Mouse (Mus musculus): ENCODE data around the gene Pde8a.

Pde8a gene

GRCm38 (mm10) chr7:81209979-81210685, 3.3 kb upstream of the Pde8a start:
- DNase-seq (ENCODE audit: low spot score in 2 of 2) = no peak

GRCm38 (mm10) chr7:81211760-81212159, 1.6 kb upstream of the Pde8a start:
- DNase-seq (ENCODE audit: low spot score in 2 of 2) = no peak

DNA sequence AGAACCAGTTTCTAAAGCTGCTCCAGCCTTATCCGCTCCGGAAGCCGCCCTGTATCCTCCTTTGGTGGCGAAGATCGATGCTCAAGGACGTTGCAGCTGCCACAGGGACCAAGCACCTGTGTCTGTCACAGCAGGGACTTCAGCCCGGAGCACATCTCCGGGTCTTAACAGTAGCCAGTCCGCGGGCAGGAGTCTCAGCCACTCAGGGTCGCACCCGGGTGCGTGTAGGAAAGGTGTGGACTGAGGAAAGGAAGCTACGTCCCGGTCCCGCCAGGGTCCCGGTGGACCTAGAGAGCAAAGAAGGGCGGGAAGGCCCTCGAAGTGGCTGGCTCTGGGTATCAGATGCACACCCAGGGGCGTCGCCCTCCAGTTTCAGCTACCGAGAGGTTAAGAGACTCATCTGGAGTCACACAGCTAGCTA, 1.1 kb upstream of the Pde8a start:
- peak in 1 of 2 experiments; percentile 5 for DNase-seq (ENCODE audit: low spot score in 2 of 2)

DNA sequence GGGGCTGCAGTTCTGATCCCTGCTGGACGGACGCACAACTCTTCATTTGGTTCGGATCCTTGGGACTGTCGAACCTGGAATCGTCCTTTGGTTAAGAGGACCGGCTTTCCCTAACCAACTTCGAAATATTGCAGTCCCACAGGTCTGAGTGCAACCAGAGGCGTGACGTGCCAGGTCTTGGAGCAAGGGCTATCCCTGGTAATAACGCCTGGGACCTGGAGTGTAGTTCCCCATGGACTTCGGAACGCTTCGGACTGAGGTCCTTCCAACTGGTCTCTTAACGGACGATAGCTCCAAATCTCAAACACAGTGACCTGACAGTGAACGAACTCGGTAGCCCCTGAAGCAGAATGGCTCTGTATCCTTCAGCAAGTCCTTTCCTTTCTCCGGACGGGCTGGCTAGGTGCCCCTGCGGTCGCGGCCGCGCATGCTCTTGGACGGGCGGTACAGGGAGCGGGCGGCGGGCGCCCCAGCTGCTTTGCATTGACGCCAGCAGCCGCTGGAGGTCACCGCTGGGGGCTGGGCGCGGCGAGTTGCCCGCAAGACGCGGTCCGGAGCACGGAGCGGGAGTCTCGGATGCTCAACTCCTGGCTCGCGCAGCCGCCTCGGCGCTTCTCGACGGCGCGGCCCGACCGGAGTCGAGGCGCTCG, 574 bp upstream of the Pde8a start:
- DNase-seq (ENCODE audit: low spot score in 2 of 2) = peak; percentile 68 to 83

DNA sequence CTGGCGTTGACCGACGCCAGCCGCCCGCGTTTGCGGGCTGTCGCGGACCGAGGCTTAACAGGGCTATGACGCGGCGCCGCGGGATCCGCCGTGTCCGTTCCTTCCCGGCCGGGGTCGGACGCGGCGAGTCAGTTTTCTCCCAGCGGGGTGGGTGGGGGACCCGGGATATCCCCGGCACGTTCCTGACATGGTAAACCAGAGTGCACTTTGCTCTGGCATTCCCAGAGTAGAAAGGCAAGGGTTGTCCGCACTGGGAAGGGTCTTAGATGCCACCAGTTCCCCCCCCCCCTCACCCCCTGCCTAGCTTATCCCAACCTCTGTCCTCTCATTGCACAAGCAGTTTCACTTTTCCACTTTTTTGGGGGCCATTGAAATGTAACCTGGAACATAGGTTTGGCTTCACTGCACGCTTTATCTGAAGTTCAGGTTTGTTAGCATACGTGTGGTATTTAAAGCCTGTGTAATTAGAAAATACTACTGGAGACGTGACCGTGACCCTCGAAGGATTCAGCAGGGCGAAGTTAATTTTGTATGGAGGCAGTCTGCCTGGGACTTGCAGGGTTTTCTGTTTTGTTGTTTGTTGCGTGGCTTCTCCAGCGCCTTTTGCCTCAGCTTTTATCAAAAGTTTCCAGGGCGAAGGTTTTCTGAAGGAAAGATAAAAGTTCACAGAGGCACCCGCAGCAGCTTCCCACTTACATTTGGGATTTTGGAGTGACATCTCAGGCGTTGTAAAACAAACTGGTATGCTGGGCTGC, 934 bp downstream of the Pde8a start:
- no peak for DNase-seq (ENCODE audit: low spot score in 2 of 2)

GRCm38 (mm10) chr7:81215950-81216349, 2.6 kb downstream of the Pde8a start:
- DNase-seq (ENCODE audit: low spot score in 2 of 2) = no peak

DNA sequence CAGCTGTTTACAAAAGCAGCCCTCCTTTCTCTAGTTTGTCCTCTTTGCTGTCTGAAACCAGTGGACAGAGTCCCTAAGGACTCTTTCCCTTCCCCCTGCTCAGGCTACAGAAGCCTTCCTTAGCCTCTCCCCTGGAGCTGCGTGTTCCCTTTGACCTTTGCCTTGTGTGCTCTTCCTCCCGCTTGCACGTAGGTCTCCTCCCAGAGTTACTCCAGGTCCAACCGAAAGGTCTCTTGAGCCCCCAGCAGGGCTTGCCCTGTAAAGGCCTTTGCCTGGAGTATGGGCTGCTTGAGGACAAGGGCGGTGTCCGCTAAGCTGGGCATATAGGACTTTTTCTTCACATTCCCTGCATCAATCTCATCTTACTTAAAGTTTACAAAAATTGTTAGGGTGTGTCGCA, 5.9 kb downstream of the Pde8a start:
- no peak for DNase-seq (ENCODE audit: low spot score in 2 of 2)

DNA sequence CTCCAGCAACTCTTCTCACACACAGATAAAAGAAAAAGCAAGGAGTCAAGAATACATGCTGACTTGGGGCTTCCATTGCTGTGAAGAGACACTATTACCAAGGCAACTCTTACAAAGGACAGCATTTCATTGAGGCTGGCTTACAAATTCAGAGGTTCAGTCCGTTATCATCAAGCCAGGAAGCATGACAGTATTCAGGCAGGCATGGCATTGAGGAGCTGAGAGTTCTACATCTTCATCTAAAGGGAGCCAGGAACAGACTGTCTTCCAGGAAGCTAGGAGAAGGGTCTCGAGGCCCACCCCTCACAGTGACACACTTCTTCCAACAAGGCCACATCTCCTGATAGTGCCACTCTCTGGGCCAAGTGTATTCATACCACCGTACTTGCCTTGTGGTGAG, 7.0 kb downstream of the Pde8a start:
- DNase-seq (ENCODE audit: low spot score in 2 of 2) = no peak

GRCm38 (mm10) chr7:81224260-81224659, 10.9 kb downstream of the Pde8a start:
- no peak for DNase-seq (ENCODE audit: low spot score in 2 of 2)

DNA sequence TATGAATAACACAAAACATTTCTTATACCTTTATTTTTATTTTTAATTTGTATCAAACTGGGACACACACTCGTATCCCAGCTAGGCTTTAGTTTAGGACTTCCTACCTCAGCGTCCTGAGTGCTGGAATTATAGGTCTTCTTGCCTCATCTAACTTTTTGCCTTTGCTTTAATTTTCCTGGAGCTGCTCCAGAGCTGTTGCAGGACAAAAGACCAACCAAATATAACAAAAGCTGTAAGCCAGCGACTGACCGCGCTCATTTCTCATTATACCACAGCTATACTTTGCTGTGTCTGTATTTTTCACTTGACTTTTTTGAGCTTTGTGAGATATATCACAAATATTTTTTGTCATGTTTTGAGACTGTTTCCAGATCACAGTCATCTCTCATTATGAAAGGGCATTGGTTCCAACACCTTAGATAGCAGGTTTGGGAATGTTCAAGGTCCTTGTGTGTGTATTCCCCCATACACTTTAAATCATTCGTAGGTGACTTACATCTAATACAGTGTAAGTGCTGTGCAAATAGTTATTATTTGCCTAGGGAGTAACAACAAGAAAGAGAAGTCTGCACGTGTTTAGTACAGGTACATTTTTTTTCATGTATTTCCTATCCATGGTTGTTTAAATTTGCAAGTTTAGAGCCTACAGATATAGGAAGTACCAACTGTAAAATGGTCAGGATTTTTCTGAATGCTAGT, 16.8 kb downstream of the Pde8a start:
- DNase-seq (ENCODE audit: low spot score in 2 of 2) = no peak

DNA sequence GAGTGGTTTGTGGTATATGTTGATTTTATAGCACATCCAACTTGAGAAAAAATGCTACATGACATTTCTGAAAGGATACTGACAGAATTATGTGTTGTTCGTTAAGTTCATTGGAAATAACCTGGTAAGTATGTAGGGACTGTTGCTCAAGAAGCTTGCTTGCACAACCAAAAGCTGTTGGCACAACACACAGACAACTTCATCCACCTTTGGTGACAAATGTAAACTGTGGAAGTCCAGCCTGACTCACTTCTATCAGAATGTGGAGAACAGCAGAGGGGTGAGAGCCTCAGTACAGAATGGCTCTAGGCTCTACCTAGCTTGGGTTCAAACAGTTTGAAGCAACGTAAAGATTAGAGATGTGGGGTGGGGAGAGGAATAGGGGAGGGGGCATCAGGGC, 19.3 kb downstream of the Pde8a start:
- no peak for DNase-seq (ENCODE audit: low spot score in 2 of 2)

DNA sequence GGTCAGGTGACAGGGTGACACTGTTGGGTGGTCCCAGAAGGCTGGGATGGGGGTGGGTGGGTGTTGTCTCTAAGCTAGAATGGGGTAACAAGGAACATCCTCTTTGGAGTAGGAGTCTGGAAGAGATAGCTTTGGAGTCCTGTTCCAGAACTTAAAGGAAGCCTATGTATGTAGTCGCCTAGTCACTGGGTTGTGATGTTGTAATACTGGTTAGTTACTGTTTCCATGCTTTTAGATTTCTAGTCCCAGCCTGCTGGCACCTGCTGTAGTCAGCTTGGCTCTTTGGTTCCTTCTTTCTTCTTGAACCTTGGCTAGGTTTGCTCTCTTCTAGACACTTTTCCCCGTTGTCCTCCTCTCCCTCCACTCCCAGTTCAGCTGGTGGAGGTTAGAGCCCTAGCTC, 21.7 kb downstream of the Pde8a start:
- DNase-seq (ENCODE audit: low spot score in 2 of 2) = no peak

DNA sequence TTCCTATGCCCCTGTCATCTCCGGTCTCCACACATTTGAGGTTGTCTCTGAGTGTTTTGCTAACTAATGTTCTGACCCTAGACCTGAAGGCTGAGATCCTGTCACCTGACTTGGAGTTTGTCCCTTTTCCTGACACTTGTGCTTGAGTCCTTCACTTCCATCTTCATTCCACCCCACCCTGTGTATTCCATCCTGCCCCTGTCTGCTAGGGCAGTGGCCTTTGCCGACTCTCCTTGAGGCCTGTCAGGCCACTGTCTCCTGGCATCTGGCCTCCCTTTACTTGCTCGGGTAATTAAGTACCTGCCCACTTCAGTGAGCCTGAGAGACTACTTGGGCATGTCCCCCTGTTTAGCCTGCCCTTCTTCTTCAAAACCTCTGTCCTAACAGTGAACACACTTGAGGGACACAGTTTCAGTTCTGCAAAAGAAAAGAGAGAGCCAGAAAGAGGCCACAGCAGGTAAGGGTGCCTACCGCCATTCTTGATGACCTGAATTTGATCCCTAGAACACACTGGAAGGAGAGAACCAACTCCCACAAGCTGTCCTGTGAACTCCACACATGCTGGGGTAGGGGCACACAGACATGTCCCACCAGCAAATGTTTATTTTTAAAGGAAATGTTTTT, 22.3 kb downstream of the Pde8a start:
- no peak for DNase-seq (ENCODE audit: low spot score in 2 of 2)

DNA sequence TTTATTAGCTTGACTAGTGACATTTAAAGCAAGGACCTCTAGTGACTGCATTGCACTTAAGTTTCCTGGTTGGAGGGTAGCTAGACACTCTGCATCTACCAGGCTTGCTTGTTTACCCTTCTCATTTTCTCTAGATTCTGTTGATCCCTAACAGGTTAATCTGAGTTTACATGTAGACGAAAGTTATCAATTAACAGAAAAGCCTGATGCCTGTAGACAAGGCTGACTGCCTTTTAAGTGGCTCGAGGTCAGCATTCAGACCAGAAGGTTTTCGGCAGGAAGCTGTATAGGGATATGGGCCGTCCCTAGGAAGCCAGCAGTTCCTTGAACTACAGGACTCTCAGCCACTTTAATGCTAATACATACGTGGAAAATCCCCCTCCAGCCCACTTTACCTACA, 30.0 kb downstream of the Pde8a start:
- DNase-seq (ENCODE audit: low spot score in 2 of 2) = no peak

DNA sequence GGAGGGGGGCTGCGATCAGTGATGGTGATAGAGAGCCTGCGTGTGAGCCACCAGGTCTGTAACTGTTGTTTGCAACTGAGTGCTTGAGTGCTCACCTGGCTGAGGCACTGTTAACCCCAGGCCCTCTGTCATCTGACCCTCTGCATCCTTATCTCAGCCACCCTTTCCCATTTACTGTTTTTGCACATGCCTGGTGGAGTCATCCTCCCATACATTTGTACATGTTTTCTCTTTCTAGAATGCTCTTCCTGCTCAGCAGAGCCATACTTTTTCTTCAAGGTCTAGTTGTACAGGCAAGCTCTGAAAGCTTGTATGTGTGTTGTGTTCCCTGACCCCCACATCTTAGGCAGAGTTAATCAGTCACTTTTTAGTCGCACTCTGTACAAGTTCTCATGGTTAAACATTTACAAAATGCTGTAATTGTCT, 36.5 kb downstream of the Pde8a start:
- DNase-seq (ENCODE audit: low spot score in 2 of 2) = no peak

DNA sequence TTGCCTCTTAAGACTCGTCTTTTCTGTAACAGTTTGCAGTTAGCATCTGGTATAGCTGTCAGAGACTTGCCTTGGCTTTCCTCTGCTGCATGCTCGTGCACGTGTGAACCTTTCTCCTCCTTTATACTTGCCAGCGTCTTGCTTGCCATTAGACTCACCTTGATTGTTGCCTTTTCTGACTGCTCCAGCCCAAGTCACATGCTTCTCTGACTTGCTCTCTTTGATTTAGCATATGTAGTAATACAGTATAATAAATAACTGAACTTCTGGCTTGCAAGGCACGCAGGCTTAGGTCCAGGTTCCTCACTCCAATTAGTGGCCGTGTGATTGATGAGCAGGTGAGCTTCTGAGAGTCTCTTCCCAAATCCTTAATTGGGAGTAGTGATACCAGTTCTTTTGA, 37.2 kb downstream of the Pde8a start:
- DNase-seq (ENCODE audit: low spot score in 2 of 2) = no peak

DNA sequence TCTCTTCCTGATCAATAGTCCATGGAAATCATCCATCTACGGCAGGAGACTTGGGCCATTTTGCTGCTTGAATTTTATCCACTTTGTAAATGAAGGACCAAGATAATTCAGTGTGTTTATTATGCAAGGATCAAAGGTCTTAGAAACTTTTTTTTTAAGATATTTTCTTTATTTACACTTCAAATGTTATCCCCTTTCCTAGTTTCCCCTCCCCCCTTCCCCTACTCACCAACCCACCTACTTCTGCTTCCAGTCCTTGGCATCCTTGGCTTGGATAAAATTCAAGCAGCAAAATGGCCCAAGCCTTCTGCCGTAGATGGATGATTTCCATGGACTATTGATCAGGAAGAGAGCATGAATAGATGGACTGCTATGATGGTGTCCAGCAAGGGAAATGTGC, 38.1 kb downstream of the Pde8a start:
- DNase-seq (ENCODE audit: low spot score in 2 of 2) = no peak

DNA sequence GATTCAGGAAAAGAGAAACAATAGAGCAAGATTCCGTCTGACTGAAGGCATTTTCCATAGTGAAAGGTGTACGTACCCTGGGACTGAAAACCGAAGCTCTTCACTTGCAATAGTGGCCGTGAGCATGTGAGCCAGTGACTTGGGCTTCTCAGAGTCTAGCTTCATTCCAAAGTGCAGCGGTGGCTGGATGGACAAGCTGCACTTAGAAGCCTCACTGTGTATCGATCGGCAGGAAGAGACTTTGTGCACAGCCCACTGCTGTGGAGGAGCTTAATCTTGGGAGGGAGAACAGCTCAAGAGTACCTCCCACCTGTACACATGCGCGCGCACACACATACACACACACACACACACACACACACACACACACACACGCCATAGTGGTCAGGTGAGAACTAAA, 39.9 kb downstream of the Pde8a start:
- DNase-seq (ENCODE audit: low spot score in 2 of 2) = no peak

DNA sequence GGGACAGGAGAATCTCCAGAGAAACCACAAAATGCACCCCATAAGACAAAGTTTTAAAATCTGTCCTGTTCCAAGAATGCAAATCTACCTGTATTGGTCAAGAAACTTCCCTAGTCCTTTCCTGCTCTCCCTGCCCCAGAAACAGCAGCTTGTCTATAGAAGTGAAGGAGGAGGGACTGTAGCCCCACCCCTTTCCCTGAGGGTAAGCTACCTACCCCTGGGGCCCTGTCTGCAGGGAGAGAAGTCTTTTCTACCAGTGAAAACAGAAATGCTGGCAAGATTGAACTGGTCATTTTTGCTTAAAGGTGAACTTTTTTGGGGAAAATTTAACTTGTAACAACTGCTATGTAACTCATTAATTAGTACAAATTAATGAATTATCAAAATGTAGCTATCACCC, 41.2 kb downstream of the Pde8a start:
- DNase-seq (ENCODE audit: low spot score in 2 of 2) = no peak

DNA sequence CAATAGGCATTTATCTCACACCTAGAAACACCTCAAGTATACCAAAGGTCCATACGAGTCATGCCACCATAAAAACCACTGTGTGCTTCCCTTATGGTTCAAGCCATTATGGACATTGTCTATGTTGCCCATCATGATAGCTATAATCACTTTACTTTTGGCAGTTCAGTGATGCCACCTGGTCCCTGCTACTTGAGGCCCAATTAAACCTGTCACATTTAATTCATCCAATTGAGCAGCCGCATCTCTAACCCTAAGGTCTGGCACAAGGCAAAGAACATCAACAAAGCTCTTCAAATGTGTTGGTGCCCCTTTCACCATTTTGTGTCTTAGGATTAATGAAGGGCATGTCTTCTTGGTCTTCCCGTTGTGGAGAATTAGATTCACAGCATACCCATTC, 42.1 kb downstream of the Pde8a start:
- no peak for DNase-seq (ENCODE audit: low spot score in 2 of 2)

GRCm38 (mm10) chr7:81256773-81257172, 43.4 kb downstream of the Pde8a start:
- no peak for DNase-seq (ENCODE audit: low spot score in 2 of 2)

- no peak for DNase-seq (ENCODE audit: low spot score in 2 of 2)
Measured at GRCm38 (mm10) chr7:81261548-81261947, 48.2 kb downstream of the Pde8a start.
